Mouse (Mus musculus) CH12.LX (cell line): ENCODE results near the gene Zfp213. TPM values are rescaled to one million over a fixed set of nuclear protein-coding genes. Genes with fewer than 3 reads are reported as not detected.
A peak's percentile ranks its signal among the peaks of the same experiment; 100 is the strongest.

ENCODE experiments used
- DNase-seq: peaks from one replicate; pipeline ENCODE4 v3.0.0-alpha.2; 2013; ENCODE audit errors: extremely low read depth
- H3K27ac ChIP-seq: 2 replicates; pipeline ENCODE4 v1.5.1; 2012; ENCODE audit warnings: low read depth, mild to moderate bottlenecking, control low read depth, moderate library complexity; ENCODE audit not compliant: insufficient read depth
- H3K27me3 ChIP-seq: replicated peaks from 2 replicates; pipeline ENCODE3; 2012; ENCODE audit warnings: inconsistent platforms
- H3K36me3 ChIP-seq, 2 experiments: replicated peaks in 1 of 2; 2 replicates each; pipeline versions ENCODE3 to v1.6.1; 2012; ENCODE audit warnings: inconsistent platforms in 1 of 2, low read length in 1 of 2, mild to moderate bottlenecking in 1 of 2, mixed read lengths in 1 of 2, moderate library complexity in 1 of 2; ENCODE audit not compliant: control insufficient read depth in 1 of 2, insufficient read depth in 1 of 2
- H3K4me1 ChIP-seq, 2 experiments: 2 replicates each; pipeline ENCODE4 v1.6.1; 2012; ENCODE audit warnings: inconsistent platforms in 1 of 2, moderate library complexity in 1 of 2; ENCODE audit not compliant: insufficient read depth in 2 of 2, control insufficient read depth in 1 of 2
- H3K4me2 ChIP-seq: 2 replicates; pipeline ENCODE4 v1.6.1; 2012; ENCODE audit warnings: low read depth, mild to moderate bottlenecking, control low read depth; ENCODE audit not compliant: poor library complexity, insufficient read depth, severe bottlenecking
- H3K4me3 ChIP-seq, 3 experiments: fragments of 150-350 bp in 1 of 3; sonication (generic) in 1 of 3; replicated peaks in 1 of 3; 2 replicates each; pipeline versions ENCODE3 to v1.5.1; 2011 to 2012; ENCODE audit warnings: low read depth in 2 of 3, low read length in 2 of 3, mild to moderate bottlenecking in 2 of 3, moderate library complexity in 2 of 3, control low read depth in 1 of 3, improper control_type of control experiment in 1 of 3, inconsistent platforms in 1 of 3, mixed read lengths in 1 of 3; ENCODE audit not compliant: poor library complexity in 1 of 3
- H3K79me2 ChIP-seq: replicated peaks from 2 replicates; pipeline ENCODE4 v1.6.1; 2012; ENCODE audit warnings: mild to moderate bottlenecking, moderate library complexity; ENCODE audit not compliant: control insufficient read depth, poor library complexity, insufficient read depth, severe bottlenecking; ENCODE audit errors: extremely low read depth
- H3K9ac ChIP-seq: 2 replicates; pipeline ENCODE4 v1.6.1; 2012; ENCODE audit warnings: low read depth, mild to moderate bottlenecking, control low read depth, moderate library complexity; ENCODE audit not compliant: insufficient read depth
- H3K9me3 ChIP-seq: replicated peaks from 2 replicates; pipeline ENCODE3; 2012; ENCODE audit warnings: low read length, inconsistent platforms, mixed read lengths
- BHLHE40 ChIP-seq: IDR thresholded peaks from 2 replicates; pipeline ENCODE4 v1.6.1; 2011; ENCODE audit warnings: mild to moderate bottlenecking, low read depth, low read length, improper control_type of control experiment
- CHD1 ChIP-seq: IDR thresholded peaks from 2 replicates; pipeline ENCODE4 v1.6.1; 2012; ENCODE audit warnings: low read depth, low read length, improper control_type of control experiment, inconsistent platforms
- CHD2 ChIP-seq: IDR thresholded peaks from 2 replicates; pipeline ENCODE4 v1.6.1; 2011; ENCODE audit warnings: low read length, improper control_type of control experiment
- E2F4 ChIP-seq: IDR thresholded peaks from 2 replicates; pipeline ENCODE4 v1.6.1; 2011; ENCODE audit warnings: low read depth, low read length, improper control_type of control experiment; ENCODE audit not compliant: insufficient replicate concordance
- ELF1 ChIP-seq: IDR thresholded peaks from 2 replicates; pipeline ENCODE4 v1.6.1; 2014; ENCODE audit warnings: low read depth, mild to moderate bottlenecking, inconsistent platforms, low read length, improper control_type of control experiment
- ETS1 ChIP-seq: conservative IDR thresholded peaks from 2 replicates; pipeline ENCODE4 v1.6.1; 2012; ENCODE audit warnings: low read depth, mild to moderate bottlenecking, inconsistent platforms, low read length, improper control_type of control experiment, moderate library complexity
- HCFC1 ChIP-seq: IDR thresholded peaks from 2 replicates; pipeline ENCODE4 v1.6.1; 2012; ENCODE audit warnings: low read depth, mild to moderate bottlenecking, inconsistent platforms, low read length, improper control_type of control experiment
- IRF4 ChIP-seq: IDR thresholded peaks from 2 replicates; pipeline ENCODE4 v1.6.1; 2014; ENCODE audit warnings: low read depth, mild to moderate bottlenecking, inconsistent platforms, low read length, improper control_type of control experiment
- JUN ChIP-seq: IDR thresholded peaks from 2 replicates; pipeline ENCODE4 v1.6.1; 2011; ENCODE audit warnings: low read depth, mild to moderate bottlenecking, low read length, improper control_type of control experiment, moderate library complexity; ENCODE audit not compliant: insufficient read depth
- JUND ChIP-seq: conservative IDR thresholded peaks from 2 replicates; pipeline ENCODE4 v1.6.1; 2011; ENCODE audit warnings: low read depth, low read length, improper control_type of control experiment
- KAT2A ChIP-seq: IDR thresholded peaks from 2 replicates; pipeline ENCODE4 v1.6.1; 2012; ENCODE audit warnings: low read length, improper control_type of control experiment, inconsistent platforms; ENCODE audit not compliant: insufficient replicate concordance
- MAFK ChIP-seq: IDR thresholded peaks from 2 replicates; pipeline ENCODE4 v1.6.1; 2011; ENCODE audit warnings: low read length, improper control_type of control experiment; ENCODE audit not compliant: insufficient replicate concordance
- MAX ChIP-seq: IDR thresholded peaks from 2 replicates; pipeline ENCODE4 v1.6.1; 2011; ENCODE audit warnings: low read length, improper control_type of control experiment
- MAZ ChIP-seq: IDR thresholded peaks from 2 replicates; pipeline ENCODE4 v1.6.1; 2012; ENCODE audit warnings: low read depth, mild to moderate bottlenecking, inconsistent platforms, low read length, improper control_type of control experiment, moderate library complexity
- MEF2A ChIP-seq: IDR thresholded peaks from 2 replicates; pipeline ENCODE4 v1.6.1; 2014; ENCODE audit warnings: low read depth, mild to moderate bottlenecking, inconsistent platforms, low read length, improper control_type of control experiment, borderline replicate concordance
- MXI1 ChIP-seq: IDR thresholded peaks from 2 replicates; pipeline ENCODE4 v1.6.1; 2011; ENCODE audit warnings: mild to moderate bottlenecking, low read depth, low read length, improper control_type of control experiment
- MYC ChIP-seq: IDR thresholded peaks from 2 replicates; pipeline ENCODE4 v1.6.1; 2011; ENCODE audit warnings: low read depth, mild to moderate bottlenecking, improper control_type of control experiment, low read length
- NELFE ChIP-seq: IDR thresholded peaks from 2 replicates; pipeline ENCODE4 v1.6.1; 2011; ENCODE audit warnings: low read depth, low read length, improper control_type of control experiment
- NRF1 ChIP-seq: IDR thresholded peaks from 2 replicates; pipeline ENCODE4 v1.6.1; 2014; ENCODE audit warnings: low read depth, mild to moderate bottlenecking, inconsistent platforms, low read length, improper control_type of control experiment, moderate library complexity
- POLR2A ChIP-seq: IDR thresholded peaks from 2 replicates; pipeline ENCODE4 v1.6.1; 2011; ENCODE audit warnings: low read depth, mild to moderate bottlenecking, improper control_type of control experiment, low read length
- POLR2AphosphoS2 ChIP-seq: IDR thresholded peaks from 2 replicates; pipeline ENCODE4 v1.6.1; 2011; ENCODE audit warnings: low read depth, low read length, improper control_type of control experiment
- RAD21 ChIP-seq: IDR thresholded peaks from 2 replicates; pipeline ENCODE4 v1.6.1; 2011; ENCODE audit warnings: low read depth, mild to moderate bottlenecking, low read length, improper control_type of control experiment, moderate library complexity
- SIN3A ChIP-seq: IDR thresholded peaks from 2 replicates; pipeline ENCODE4 v1.6.1; 2012; ENCODE audit warnings: low read length, improper control_type of control experiment, inconsistent platforms
- TBP ChIP-seq: conservative IDR thresholded peaks from 2 replicates; pipeline ENCODE4 v1.6.1; 2011; ENCODE audit warnings: low read depth, low read length, improper control_type of control experiment
- TCF12 ChIP-seq: IDR thresholded peaks from 2 replicates; pipeline ENCODE4 v1.6.1; 2014; ENCODE audit warnings: low read depth, mild to moderate bottlenecking, inconsistent platforms, low read length, improper control_type of control experiment
- ZC3H11A ChIP-seq: IDR thresholded peaks from 2 replicates; pipeline ENCODE4 v1.6.1; 2012; ENCODE audit warnings: low read depth, mild to moderate bottlenecking, inconsistent platforms, low read length, improper control_type of control experiment
- ZKSCAN1 ChIP-seq: IDR thresholded peaks from 2 replicates; pipeline ENCODE4 v1.6.1; 2012; ENCODE audit warnings: low read depth, inconsistent platforms, low read length, improper control_type of control experiment, borderline replicate concordance
- ZMIZ1 ChIP-seq: IDR thresholded peaks from 2 replicates; pipeline ENCODE4 v1.6.1; 2012; ENCODE audit warnings: low read depth, mild to moderate bottlenecking, inconsistent platforms, low read length, improper control_type of control experiment
- dilution Hi-C: fragments of 300-500 bp; cut with MboI; formaldehyde crosslinking; loops from 2 replicates; pipeline ENCODE4 v1.14.3; 2020; ENCODE audit warnings: low sequenced_read_pairs; ENCODE audit not compliant: extremely low pct_unique_long_range_greater_than_20kb, extremely low pct_ligation_motif_present
- in situ Hi-C: fragments of 300-500 bp; cut with MboI; formaldehyde crosslinking; loops from 3 replicates; pipeline ENCODE4 v1.14.3; 2019; ENCODE audit warnings: low sequenced_read_pairs, low pct_ligation_motif_present, low pct_unique_long_range_greater_than_20kb, mixed read lengths
- polyA plus RNA-seq: library from polyadenylated mRNA; unstranded; fragments of >175 nt; gene quantifications from 2 replicates; pipeline ENCODE4 v1.2.1, GENCODE M21; 2012; ENCODE audit warnings: low read depth; ENCODE audit not compliant: insufficient read length
- total RNA-seq, 2 experiments: library from RNA; depleted of rRNA; stranded (reverse); fragments of 300-350 nt in 1 of 2; fragments of >200 nt in 1 of 2; gene quantifications; 2 replicates each; pipeline ENCODE4 v1.2.3; 2012 to 2014

The Zfp213 gene
- total RNA-seq (2012; rRNA removed) = 10.9 and 11.4 TPM in 2 replicates
- 8.5 and 9.4 TPM in 2 replicates for total RNA-seq (2014; rRNA removed)
- 7.1 and 8.0 TPM in 2 replicates for polyA plus RNA-seq

DNA sequence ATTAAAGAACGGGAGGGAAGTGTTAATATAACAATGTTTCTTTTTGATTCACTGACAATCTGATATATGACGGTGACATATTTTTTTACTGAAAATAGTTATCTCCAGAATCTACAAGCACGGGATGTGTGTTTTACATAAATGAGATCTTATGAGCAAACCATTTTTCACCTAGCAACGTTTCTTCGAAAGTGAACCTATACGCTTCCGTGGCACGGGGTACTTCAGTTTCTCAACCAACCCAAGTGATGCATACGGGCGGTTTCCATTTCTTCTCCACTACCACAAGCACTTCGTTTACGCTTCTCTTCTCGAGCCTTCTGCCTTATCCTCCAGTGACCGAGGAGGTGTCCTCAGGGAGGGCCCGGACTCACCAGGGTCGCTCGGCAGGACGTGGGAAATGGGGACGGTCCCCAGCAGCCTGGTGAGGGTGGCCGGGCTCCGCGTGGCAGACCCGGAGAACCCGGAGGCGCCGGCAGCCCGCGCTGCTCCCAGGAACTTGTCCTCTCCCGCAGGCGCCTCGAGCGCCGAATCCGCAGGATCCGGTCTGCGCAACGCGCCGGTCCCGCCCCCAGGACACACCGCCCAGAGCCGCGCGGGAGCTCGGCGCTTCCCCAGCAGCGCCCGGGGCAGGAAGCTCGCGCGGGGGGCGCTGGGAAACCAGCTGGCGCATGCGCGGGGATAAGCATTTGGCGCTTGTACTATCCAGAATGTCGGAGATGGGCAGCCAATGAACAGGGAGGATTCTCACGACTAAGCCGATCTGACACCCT, at the start of gene Zfp213:
Gene Zfp213, minus strand, starts transcription at position 644 of the 773 bp plus-strand sequence.
- H3K27ac ChIP-seq = peak within 1 kb of the TSS; percentile 26
- no peaks in the 10 kb centered on the region for H3K27me3 ChIP-seq
- H3K9me3 ChIP-seq = no peaks in the 10 kb centered on the region
- peak; percentile 93 for DNase-seq
- H3K4me2 ChIP-seq = peak within 1 kb of the TSS; percentile 96
- peaks cover 9 to 16% of the 10 kb centered on the region in 2 experiments for H3K4me1 ChIP-seq
- peaks cover 17 to 31% of the 10 kb centered on the region in 2 experiments for H3K36me3 ChIP-seq
- in situ Hi-C loops (no loop called here), dilution Hi-C loops (no loop called here)
- H3K4me3 ChIP-seq = peak within 1 kb of the TSS; percentile 66 to 97 (median 69)
- H3K79me2 ChIP-seq = peaks cover 7% of the 10 kb centered on the region
- peak within 1 kb of the TSS; percentile 86 for H3K9ac ChIP-seq
- peak; percentile 90 for TF ChIP-seq MXI1
- TF ChIP-seq ZC3H11A = no peak
- TF ChIP-seq BHLHE40 = no peak; the same call in 1 of the 2 replicates
- peak; percentile 96 for TF ChIP-seq ZMIZ1
- peak; percentile 42; the same call in 1 of the 2 replicates for TF ChIP-seq IRF4
- TF ChIP-seq POLR2A = peak; percentile 97
- TF ChIP-seq JUN = no peak
- no peak for TF ChIP-seq ETS1
- peak; percentile 84; the same call in 1 of the 2 replicates for TF ChIP-seq TBP
- TF ChIP-seq MYC = peak; percentile 48; the same call in 1 of the 2 replicates
- TF ChIP-seq MAFK = no peak
- TF ChIP-seq SIN3A = peak; percentile 68
- TF ChIP-seq HCFC1 = peak; percentile 88
- TF ChIP-seq RAD21 = no peak
- TF ChIP-seq POLR2AphosphoS2 = peak; percentile 73
- peak; percentile 81; the same call in 1 of the 2 replicates for TF ChIP-seq MAX
- peak; percentile 88 for TF ChIP-seq TCF12
- no peak for TF ChIP-seq JUND
- 0 out of 2 replicates have a peak, but pooled peaks have one; percentile 65 for TF ChIP-seq CHD1
- peak; percentile 69 for TF ChIP-seq CHD2
- peak; percentile 82 for TF ChIP-seq ELF1
- peak; percentile 51; the same call in 1 of the 2 replicates for TF ChIP-seq MEF2A
- 0 out of 2 replicates have a peak, but pooled peaks have one; percentile 37 for TF ChIP-seq E2F4
- peak; percentile 100 for TF ChIP-seq NRF1
- TF ChIP-seq MAZ = no peak
- TF ChIP-seq ZKSCAN1 = no peak
- peak; percentile 87; the same call in 1 of the 2 replicates for TF ChIP-seq KAT2A
- TF ChIP-seq NELFE = peak; percentile 95
